Mouse (Mus musculus) skeletal muscle tissue, adult 2 months (tissue): ENCODE results near the gene Rps18.

ENCODE experiments used
- DNase-seq: peaks from one replicate; pipeline ENCODE4 v3.0.0-alpha.2; 2012; ENCODE audit warnings: low read depth, low spot score

Rps18 gene

DNA sequence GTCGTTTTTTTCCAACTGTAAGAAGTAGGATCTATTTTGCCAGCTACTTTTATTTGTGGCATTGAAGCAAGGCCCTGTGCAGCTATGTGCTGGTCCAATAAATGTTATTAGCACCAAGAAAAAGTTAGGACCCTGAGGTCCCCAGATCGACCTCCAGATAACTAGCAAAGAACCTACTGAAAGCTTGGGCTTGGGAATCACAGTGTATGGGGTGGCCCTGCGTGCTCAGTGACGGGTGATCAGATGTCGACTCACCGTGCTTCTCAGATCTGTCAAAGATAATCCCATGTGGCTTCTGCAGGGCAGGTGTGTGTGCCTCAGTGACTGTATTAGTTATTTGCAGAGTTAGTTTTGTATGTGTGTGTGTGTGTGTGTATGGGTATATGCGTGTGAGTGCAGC lies 34.4 kb downstream of the Rps18 start:
- no peak for DNase-seq

DNA sequence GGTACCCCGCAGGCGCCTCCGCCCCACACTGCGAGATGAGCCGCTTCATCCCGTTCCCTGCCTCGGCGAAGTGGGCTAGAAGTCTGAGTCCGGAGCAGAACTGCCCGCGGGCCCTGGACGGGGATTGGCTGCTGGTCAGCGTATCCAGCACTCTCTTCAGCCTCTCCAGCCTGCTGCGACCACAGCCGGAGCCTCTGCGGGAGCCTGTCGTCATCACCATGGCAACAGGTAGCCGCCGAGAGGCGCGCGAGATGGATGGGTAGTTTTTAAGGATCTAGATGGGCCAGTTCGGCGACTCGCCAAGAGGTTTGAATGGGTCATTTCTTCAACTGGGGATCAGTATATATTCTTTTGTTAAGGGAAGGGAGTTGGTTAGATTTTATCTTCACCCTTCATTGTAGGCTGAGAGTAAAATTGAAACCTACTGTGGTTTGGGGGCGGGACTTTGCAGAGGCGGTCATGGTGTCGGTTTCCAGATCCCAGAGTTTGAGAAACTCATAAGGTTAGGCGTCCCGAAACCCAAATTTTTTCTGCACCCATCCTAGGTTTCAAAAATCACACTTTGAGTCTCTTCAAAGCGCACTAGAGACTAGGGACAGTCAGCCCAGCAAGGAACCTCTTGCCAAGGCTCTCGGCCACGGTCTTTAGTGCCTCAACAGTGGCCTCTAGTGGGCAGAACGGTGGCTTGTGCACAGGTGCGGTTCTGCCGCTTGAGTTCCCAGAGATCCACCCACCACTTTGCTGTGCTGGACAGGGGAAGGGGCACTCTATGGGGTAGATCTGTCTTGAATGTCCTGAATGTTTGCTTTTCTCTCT lies 35.3 kb downstream of the Rps18 start:
- DNase-seq, result no peak

DNA sequence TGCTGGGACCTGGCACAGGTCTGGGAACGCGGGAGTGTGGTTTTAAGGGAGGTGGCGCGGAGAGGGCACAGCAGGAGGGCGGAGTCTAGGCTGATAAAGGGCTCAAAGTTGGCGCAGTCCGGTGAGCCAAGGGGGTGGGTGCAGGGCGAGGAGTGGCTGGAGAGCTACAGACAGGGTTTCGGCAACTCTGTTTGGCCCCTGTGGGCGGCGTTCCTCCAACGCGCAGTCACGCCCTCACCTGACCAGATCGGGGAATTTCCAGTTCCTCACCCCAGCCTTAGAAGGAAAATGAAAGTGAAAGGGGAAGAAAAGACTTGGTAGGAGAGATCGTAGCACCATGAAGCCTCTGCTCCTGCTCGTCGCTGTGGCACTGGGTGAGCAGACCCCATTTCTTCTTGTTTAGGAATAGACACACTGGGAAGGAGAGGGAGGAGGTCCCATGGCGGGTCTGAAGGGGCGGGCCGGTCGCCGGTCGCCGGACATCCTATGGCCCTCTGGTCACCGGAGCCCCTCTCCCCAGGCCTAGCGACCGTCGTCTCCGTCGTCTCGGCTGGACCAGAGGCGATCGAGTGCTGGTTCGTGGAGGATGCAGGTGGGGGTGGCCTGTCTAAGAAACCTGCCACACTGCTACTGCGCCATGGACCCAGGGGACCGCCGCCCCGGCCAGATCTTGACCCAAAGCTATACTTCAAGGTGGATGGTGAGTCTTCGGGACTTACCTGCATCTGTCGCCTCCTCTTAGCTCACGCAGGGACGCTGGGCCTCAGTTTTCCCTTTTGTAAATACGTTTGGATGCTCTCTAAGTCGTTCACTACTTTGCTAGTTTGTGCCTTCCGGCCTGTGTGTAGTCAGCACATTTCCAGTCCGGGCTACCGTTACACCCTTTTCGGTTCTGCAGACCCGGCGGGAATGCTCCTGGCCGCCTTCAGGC lies 36.2 kb downstream of the Rps18 start:
- peak; percentile 73 for DNase-seq

DNA sequence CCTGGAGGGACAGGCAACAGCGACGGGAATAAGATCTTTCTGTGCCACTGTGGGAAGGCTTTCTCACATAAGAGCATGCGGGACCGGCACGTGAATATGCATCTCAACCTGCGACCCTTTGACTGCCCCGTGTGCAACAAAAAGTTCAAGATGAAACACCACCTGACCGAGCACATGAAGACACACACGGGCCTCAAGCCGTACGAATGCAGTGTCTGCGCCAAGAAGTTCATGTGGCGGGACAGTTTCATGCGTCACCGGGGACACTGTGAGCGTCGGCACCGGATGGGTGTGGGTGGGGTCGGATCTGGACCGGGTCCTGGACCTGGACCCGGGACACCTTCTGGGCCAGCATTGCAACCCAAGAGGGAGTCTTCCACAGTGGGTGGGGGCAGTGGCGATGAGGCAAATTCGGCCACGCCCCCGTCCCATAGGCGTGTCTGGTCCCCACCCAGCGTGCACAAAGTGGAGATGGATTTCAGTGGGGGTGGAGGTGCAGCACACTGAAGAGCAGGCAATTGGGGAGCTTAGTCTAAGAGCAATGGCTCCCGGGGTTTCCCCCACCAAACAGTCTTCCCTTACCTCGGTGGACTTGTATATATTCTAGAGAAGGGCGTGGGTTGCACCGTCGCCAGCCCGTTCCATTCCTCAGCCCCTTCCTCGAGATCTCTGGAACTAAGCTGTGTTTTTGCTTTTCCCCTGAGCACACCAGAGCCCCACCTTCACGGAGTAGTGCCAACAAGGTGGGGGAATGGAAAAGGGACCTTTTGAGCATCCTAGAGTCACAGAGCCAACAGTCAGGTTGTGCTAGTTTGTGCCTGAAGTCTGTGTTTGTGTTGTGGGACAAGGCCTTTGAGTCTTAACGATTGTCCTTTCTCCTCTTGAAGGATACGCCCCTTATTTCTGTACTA lies 37.3 kb downstream of the Rps18 start:
- no peak for DNase-seq

DNA sequence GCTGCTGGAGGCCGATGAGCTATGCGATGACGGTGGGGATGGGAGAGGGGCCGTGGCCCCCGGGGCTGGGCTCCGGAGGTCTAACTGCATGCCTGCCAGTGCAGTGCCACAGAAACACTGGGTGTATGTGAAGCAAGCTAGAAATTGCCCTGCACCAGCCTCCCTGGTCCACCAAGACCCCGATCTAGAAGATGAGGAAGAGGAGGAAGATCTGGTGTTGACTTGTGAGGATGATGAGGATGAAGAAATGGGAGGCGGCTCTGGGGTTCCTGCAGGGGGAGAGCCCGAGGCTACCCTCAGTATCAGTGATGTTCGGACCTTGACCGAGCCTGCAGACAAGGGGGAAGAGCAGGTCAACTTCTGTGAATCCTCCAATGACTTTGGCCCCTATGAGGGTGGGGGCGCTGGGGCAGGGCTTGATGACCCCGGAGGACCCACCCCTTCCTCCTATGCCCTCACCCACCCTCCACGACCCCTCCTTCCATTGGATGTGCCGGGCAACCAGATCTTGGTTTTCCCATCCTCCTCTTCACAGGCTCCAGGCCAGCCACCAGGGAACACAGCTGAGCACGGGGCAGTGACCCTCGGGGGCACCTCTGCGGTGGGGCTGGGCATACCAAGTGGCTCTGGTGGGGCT lies 38.0 kb downstream of the Rps18 start:
- no peak for DNase-seq

DNA sequence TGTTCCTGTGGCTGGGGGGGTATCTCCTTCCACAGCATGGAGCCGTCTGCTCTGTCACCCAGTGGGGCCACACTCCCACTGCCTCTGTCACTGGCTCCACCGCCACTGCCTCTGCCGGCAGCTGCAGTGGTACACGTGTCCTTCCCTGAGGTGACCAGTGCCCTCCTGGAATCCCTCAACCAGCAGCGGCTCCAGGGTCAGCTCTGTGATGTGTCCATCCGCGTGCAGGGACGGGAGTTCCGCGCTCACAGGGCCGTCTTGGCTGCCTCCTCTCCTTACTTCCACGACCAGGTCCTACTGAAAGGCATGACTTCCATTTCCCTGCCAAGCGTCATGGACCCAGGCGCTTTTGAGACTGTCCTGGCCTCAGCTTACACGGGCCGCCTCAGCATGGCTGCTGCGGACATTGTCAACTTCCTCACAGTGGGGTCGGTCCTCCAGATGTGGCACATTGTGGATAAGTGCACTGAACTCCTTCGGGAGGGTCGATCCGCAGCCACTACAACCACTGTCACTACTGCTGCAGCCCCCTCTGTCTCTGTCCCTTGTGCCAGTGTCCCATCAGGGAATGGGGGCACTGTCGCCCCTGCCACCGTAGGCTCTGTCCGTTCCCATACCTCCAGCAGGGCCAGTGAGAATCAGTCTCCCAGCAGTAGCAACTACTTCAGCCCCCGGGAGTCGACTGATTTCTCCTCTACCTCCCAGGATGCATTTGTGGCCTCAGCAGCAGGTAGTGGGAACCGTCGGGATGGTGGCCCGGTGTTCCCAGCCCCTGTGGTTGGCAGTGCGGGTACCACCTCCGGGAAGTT lies 38.8 kb downstream of the Rps18 start:
- no peak for DNase-seq

DNA sequence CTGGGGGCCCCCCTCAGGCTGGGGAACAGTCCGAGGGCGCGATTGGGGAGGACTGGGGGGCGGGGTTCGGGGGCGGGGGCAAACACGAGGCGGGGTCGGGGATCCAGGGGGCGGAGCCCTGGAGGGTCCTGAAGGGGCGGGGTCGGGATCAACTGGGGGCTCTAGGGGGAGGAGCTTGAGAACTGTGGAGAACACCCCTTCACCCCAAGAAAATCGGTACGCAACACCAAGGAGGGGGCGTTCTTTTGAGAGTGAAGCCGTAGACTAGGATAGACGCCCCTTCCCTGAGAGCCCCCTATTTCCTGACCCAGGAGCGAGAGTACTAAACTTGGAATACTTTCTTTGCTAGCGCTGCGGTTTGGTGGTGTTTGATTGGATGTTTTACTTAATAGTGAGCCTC lies 39.5 kb downstream of the Rps18 start:
- DNase-seq, result no peak

DNA sequence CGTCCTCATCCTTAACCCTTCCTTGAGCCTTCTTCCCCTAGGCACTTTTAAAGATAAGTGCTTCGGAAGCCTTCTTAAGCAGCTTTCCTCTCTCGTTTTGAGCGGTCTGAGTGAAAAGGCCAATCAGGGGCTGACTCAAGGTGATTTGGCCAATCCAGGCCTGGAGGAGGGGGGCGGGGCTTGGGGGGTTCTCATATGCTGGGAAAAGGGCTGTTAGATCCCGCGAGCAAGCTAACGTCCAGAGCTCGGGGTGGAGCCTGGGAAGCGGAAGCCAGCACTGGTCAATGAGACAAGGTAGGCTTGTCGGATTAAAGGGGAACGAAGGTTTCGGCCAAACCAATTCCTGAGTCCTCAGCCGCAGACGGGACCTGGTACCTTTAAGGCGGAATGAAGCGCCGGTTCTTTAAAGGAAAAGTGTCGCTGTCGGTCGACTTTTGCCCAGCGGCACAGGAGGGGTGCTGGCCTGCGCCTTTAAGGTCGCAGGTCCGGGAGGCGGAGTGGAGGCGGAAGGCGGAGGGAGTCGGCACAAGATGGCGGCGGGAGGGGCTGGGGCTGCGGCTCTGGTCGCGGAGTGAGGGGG lies 40.0 kb downstream of the Rps18 start, which contains the start of the genes Tapbp and Zbtb22:
Tapbp (plus strand) TSS at position 229 of the 580 bp plus-strand sequence.
Zbtb22 (plus strand) TSS at position 234 of the 580 bp plus-strand sequence.
- DNase-seq, result peak; percentile 98

DNA sequence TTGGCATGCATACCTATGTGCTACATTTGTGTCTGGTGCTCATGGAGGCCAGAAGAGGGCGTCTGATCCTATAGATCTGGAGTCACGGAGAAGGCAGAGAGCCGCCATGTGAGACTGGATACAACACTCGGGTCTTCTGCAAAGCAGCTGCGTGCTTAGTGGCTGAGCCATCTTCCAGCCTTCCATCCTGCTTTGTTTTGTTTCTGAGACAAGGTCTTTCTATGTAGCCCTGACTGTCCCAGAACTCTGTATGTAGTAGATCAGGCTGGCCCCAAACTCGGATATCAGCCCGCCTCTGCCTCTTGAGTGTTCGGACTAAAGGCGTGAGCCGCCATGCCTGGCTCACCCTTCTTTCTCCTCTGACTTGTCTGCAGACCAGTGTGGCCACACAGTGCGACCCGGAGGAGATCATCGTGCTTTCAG lies 40.8 kb downstream of the Rps18 start:
- no peak for DNase-seq

DNA sequence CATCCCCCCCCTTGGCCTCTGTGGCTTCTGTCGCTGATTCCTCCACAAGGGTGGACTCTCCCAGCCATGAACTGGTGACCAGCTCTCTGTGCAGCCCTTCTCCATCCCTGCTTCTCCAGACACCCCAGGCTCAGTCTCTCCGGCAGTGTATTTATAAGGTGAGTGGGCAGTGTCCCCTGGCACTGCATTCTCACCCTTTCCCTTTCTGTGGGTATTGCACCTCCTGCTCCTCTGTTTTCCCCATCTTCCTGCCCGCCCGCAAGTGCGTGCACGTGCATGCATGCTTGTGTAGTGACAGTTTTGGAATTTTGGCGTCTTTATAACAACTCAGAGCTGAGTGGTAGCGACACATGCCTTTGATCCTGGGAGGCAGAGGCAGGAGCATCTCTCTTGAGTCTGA lies 41.9 kb downstream of the Rps18 start:
- DNase-seq, result no peak

DNA sequence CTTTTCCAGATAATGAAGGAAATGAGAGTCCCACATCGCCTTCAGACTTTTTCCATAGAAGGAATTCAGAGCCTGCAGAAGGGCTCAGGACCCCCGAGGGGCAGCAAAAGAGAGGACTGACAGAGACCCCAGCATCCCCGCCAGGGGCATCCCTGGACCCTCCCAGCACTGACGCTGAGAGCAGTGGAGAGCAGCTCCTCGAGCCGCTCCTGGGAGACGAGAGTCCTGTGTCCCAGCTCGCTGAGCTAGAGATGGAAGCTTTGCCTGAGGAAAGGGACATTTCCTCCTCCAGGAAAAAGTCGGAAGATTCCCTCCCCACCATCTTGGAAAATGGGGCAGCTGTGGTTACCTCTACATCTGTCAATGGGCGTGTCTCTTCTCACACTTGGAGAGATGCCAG lies 42.5 kb downstream of the Rps18 start:
- DNase-seq, result no peak

DNA sequence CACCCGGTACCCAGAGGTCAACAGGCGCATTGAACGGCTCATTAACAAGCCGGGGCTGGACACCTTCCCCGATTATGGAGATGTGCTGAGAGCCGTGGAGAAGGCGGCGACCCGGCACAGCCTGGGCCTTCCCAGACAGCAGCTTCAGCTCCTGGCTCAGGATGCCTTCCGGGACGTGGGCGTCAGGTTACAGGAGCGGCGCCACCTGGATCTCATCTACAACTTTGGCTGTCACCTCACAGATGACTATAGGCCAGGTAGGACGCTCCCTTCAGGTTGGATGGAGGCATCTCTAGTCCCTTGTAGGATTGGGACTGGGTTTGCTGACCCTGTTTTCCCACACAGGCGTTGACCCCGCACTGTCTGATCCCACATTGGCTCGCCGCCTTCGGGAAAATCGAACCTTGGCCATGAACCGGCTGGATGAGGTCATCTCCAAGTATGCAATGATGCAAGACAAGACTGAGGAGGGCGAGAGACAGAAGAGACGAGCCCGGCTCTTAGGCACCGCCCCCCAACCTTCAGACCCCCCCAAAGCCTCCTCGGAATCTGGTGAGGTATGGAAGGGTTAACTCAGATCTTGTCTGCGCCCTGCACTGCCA lies 43.9 kb downstream of the Rps18 start:
- no peak for DNase-seq

DNA sequence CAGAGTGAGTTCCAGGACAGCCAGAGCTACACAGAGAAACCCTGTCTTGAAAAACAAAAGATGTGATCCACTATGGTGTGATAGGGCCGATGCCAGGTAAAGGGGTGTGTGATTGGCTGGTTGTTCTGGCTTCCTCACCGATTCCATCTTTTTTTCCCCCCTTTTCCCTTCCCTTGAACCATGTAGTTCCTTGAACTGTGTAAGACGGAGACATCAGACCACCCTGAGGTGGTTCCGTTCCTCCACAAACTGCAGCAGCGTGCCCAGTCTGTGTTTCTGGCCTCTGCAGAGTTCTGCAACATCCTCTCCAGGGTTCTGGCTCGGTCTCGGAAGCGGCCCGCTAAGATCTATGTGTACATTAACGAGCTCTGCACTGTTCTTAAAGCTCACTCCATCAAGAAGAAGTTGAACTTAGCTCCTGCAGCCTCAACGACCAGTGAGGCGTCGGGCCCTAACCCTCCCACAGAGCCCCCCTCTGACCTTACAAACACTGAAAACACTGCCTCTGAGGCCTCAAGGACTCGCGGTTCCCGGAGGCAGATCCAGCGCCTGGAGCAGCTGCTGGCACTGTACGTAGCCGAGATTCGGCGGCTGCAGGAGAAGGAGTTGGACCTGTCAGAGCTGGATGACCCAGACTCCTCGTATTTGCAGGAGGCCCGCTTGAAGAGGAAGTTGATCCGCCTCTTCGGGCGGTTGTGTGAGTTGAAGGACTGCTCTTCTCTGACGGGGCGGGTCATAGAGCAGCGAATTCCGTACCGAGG lies 44.6 kb downstream of the Rps18 start:
- DNase-seq, result no peak

DNA sequence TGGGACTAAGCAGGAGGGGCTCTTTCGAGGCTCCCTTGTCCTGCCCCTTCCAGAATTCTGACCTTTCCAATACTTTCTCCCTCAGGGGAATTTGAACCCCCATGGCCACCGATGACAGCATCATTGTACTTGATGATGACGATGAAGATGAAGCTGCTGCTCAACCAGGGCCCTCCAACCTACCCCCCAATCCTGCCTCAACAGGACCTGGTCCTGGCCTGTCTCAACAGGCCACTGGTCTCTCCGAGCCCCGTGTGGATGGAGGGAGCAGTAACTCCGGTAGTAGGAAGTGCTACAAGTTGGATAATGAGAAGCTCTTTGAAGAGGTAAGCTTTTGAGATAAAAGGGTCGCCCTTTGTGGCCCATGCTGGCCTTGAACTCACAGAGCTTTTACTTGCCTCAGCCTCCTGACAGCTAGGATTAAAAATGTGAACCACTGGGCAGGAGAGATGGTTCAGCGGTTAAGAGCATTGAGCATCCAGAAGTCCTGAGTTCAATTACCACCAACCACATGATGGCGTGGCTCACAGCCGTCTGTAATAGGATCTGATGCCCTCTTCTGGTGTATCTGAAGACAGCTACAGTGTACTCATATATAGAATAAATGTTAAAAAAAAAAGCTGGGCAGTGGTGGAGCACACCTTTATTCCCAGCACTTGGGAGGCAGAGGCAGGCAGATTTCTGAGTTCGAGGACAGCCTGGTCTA lies 45.3 kb downstream of the Rps18 start:
- DNase-seq, result no peak

DNA sequence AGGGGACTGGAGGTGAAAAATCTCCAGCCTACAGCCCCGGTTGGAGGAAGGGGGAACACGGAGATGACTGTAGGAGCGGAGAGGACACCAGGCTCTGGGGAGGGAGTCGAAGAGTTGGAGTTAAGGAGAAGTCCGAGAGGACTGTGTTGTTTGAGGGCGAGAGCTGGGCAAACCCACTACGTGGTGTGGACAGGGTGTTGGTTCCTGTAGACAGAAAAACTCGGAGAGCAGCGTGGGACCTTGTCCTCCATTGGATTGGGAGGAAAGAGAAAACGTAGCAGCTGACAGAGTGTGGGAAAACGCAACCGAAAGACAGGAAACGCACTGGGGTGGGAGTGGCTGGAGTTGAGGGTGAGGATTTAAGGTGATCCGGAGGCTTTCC lies 45.9 kb downstream of the Rps18 start:
- no peak for DNase-seq

DNA sequence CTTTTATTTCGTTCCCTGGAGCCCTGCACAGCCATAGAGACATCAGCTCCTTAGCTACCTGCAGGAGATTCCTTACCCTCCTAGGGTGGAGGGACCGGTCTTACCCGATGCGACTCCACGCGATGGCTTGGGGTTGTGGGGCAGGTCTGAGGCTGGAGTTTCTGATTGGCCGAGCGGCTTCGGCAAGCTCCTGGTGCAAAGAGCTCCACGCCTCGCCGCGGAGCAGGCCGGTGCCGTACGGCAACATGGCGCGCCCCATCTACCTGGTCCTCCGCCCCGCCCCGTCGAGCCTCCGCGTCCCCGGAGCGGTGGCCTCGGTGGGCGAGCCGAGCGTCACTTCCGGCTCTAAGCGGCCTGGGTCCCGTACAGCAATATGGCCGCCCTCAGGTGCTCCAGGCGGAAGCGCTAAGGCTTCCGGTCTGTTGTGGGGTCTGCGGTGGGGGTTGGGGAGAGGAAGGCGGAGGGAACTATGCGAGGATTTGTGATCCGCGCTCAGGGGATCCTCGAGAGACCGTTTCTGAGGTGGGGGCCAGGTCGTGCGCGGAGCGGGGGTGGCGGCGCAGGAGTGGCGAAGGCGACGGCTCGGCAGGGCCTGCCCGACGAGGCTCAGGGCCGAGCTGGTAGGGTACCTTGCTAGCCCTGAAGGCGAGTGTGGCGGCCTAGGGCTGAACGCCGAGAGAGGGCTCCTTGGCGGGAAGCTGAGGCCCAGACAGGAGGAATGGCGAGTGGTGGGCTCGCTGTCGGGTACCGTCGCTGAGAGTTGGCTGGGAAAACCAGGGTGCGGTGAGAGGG lies 46.5 kb downstream of the Rps18 start, which contains the start of gene Daxx:
Daxx (plus strand) TSS at position 338 of the 792 bp plus-strand sequence.
- peak; percentile 98 for DNase-seq
